Mouse (Mus musculus) brown adipose tissue, adult 24 weeks (tissue): ENCODE measurements around the gene Aipl1. TPM values are rescaled to one million over a fixed set of nuclear protein-coding genes. Genes with fewer than 3 reads are reported as not detected.

ENCODE experiments used
- H3K27ac ChIP-seq: fragments of 200-500 bp; replicated peaks from 2 replicates; pipeline ENCODE4 v1.5.1; 2012; ENCODE audit warnings: low read depth, mild to moderate bottlenecking, low read length
- H3K4me1 ChIP-seq: fragments of 200-500 bp; 2 replicates; pipeline ENCODE4 v1.6.1; 2012; ENCODE audit warnings: low read length, mixed read lengths; ENCODE audit not compliant: control insufficient read depth, insufficient read depth, insufficient read length
- H3K4me3 ChIP-seq: fragments of 200-500 bp; 2 replicates; pipeline ENCODE4 v1.5.1; 2012; ENCODE audit warnings: low read depth, mild to moderate bottlenecking, low read length, moderate library complexity; ENCODE audit not compliant: insufficient read depth
- polyA plus RNA-seq: library from polyadenylated mRNA; stranded (reverse); fragments of >200 nt; gene quantifications from 2 replicates; pipeline ENCODE4 v1.2.4, GENCODE M21; 2012; ENCODE audit not compliant: missing spikeins, insufficient read depth, insufficient read length

The Aipl1 gene
- polyA plus RNA-seq, 1 experiment: not detected

GRCm38 (mm10) chr11:72039599-72040386 is 2.5 kb upstream of the Aipl1 start:
- Histone ChIP-seq H3K27ac (no peak overlapping the region), H3K4me1 (peaks cover 8% of the 10 kb centered on the region; the same call in 1 of the 2 replicates), H3K4me3 (no peak overlapping the region)

DNA sequence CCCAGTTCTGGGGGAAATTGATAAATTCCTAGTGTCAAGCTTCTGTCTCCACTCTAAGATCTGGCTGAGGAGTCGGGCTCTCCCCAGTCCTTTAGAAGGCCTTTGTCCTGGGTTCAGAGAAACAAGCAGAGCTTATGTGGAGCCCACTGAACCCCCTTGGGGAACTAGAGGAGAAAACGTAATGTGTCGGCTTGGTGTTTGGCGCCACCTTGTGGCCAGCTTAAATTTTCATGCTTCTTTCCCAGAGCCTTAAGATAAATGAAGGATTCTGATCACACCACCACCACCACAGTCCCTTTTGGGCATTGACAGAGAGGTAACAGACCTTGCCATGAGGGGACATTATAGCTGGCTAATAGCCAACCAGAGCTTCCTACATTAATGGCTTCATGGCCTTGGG is 687 bp upstream of the Aipl1 start:
- Histone ChIP-seq H3K4me3 (no peak overlapping the region), H3K27ac (no peak overlapping the region), H3K4me1 (peaks cover 6% of the 10 kb centered on the region; the same call in 1 of the 2 replicates)

GRCm38 (mm10) chr11:72032589-72032988 is 4.7 kb downstream of the Aipl1 start:
- H3K4me1 ChIP-seq: no peaks in the 10 kb centered on the region
- H3K27ac ChIP-seq: no peak overlapping the region
- no peak overlapping the region for H3K4me3 ChIP-seq

DNA sequence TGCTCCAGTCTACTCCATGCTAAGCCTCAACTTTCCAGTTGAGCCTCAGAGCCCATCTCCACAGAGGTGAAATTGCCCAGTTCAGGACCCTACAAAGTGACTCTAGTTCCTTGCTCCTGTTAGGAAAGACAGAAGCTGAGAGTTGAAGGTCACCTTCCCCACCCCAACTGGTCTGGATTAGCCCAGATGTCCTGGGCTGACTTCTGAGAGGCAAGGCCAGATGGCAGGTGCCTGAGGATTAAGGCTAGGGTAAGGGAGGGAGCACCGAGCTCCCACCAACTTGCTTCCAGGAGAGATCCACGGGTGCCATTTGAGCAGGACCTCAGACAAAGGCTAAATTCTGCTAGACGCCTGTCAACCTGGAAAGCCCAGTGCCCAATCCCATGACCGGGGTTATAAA is 5.2 kb downstream of the Aipl1 start:
- H3K4me3 ChIP-seq: no peak overlapping the region
- no peak overlapping the region for H3K27ac ChIP-seq
- no peaks in the 10 kb centered on the region for H3K4me1 ChIP-seq

GRCm38 (mm10) chr11:72031353-72031752 is 6.0 kb downstream of the Aipl1 start:
- no peak overlapping the region for H3K27ac ChIP-seq
- no peaks in the 10 kb centered on the region for H3K4me1 ChIP-seq

GRCm38 (mm10) chr11:72029143-72029542 is 8.2 kb downstream of the Aipl1 start:
- no peak overlapping the region for H3K27ac ChIP-seq
- no peaks in the 10 kb centered on the region for H3K4me1 ChIP-seq
- no peak overlapping the region for H3K4me3 ChIP-seq

More at GRCm38 (mm10) chr11:72031353-72031752, 6.0 kb downstream of the Aipl1 start:
- H3K4me3 ChIP-seq: no peak overlapping the region

DNA sequence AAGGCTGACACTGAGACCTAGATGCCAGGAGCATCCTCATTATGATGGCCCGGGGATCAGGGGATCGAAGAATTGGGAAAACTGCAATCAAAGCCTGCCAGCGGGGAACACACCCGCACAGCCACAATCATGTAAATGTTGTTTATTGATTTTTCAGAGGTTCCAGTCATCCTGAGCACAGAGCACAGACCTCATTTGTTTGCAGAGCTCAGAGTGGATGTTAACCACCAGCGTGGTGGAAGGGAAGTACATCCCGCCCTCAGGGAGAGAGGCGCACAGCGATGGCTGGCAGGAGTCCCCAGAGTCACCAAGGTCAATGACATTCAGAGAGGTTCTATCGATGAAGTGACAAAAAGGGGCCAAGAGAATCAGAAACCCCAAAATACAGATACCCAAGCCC is 9.5 kb downstream of the Aipl1 start:
- no peak overlapping the region for H3K4me3 ChIP-seq
- H3K4me1 ChIP-seq: no peaks in the 10 kb centered on the region
- no peak overlapping the region for H3K27ac ChIP-seq

DNA sequence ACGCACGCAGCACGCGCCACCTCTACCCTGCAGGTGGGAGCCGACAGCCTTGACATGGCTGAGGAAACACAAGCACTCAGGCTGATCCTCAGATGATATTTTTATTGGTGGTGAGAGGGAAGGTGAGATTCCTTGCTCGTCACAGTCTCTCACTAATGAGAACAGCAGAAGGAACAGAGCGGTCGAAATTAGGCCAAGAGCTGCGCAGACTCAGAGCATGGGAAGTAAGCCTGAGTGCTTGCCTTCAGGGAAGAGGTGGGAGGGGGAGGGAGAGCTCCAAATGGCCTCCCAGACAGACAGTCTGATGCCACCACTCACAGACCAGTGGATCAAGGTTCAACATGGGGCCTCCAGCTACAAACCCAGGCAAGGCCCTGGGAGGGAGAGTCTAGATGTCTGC is 10.8 kb downstream of the Aipl1 start:
- Histone ChIP-seq H3K27ac (no peak overlapping the region), H3K4me1 (no peaks in the 10 kb centered on the region), H3K4me3 (no peak overlapping the region)

DNA sequence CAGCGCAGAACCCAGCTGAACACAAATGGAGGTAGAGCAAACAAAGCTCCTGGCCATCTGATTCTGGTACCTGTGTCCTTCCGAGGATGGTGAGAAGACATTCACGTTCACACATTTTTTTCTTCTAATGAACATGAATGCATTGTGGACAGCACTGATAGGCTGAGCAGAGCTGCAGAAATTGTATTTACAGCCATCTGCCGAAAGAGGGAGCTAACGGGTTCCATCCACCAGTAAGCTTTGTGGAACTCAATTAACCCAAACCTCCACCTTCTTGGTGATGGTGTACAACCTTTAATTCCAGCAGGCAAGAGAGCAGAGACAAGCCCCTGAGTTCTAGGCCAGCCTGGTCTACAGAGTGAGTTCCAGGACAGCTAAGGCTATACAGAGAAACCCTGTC is 11.5 kb downstream of the Aipl1 start:
- Histone ChIP-seq H3K27ac (no peak overlapping the region), H3K4me1 (no peaks in the 10 kb centered on the region), H3K4me3 (no peak overlapping the region)

DNA sequence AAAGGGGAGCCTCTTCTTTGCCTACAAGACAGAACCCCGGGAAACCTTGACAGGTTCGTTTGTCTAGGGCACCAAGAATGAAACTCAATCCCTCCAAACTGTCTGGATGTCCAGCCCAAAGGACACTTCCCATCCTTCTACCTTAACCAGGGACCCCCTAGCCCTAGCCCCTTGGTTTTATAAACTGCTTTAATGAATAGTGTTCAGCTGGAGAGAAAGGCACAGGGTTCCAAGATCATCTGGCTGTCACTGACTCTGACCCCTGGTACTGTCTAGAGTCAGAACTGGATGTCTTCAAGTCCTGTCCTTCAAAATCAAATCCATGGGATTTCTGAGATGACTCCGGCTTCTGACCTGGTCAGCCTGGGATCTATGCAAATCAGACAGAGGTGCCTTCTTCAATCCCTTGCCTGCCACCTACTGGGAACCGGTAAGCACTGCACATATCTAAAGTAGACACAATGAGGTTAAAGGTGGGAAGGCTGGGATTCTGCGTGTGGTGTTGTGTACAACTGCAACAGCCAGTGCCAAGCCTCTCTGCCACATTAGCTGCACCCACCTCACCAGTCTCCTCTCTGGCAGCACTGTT is 13.0 kb downstream of the Aipl1 start:
- H3K27ac ChIP-seq: no peak overlapping the region
- H3K4me1 ChIP-seq: no peaks in the 10 kb centered on the region
- no peak overlapping the region for H3K4me3 ChIP-seq

- no peak overlapping the region for H3K4me3 ChIP-seq
- no peak overlapping the region for H3K27ac ChIP-seq
- no peaks in the 10 kb centered on the region for H3K4me1 ChIP-seq
Measured at GRCm38 (mm10) chr11:72023581-72023980, 13.7 kb downstream of the Aipl1 start.

- Histone ChIP-seq H3K4me3 (no peak overlapping the region), H3K27ac (no peak overlapping the region), H3K4me1 (no peaks in the 10 kb centered on the region)
Measured at GRCm38 (mm10) chr11:72022827-72023226, 14.5 kb downstream of the Aipl1 start.

GRCm38 (mm10) chr11:72021015-72021414 is 16.3 kb downstream of the Aipl1 start:
- H3K4me1 ChIP-seq: no peaks in the 10 kb centered on the region
- no peak overlapping the region for H3K27ac ChIP-seq
- no peak overlapping the region for H3K4me3 ChIP-seq

GRCm38 (mm10) chr11:72017253-72017601 is 20.1 kb downstream of the Aipl1 start:
- H3K4me1 ChIP-seq: no peaks in the 10 kb centered on the region
- no peak overlapping the region for H3K4me3 ChIP-seq
- no peak overlapping the region for H3K27ac ChIP-seq

DNA sequence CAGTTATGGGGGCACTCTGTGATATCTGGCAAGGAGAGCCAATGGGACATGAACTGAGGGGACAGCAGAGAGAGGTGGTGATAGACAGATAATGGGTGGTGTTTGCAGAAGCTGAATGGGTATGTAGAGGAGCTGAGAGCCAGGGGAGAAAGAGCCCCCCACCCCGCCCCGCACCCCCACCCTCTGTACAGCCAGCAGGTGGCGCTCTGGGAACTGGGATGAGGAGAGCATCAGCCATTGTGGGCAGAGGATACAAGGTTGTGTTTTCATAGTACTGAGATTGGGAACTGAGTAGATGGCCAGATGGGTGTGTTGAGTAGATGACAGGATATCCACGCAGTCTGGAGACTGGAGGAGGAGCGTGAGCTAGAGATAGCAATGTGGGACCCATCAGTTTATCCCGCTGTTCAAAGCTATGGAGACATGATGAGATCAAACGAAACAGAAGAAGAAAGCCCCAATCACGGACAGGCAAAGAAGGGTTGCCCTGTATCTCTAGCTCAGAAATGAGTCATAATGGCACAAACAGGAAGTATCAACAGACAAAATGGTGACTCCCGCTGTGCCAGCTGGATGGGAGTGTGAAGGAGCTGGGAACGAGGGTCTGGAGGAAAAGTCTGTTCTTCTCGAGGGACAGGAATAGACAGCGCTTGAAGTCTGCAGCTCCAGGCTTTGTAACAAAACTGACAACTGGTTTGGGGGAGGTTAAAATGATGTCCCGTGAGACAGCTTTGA is 20.6 kb downstream of the Aipl1 start:
- no peak overlapping the region for H3K4me3 ChIP-seq

More for the DNA sequence above, 20.6 kb downstream of the Aipl1 start:
- Histone ChIP-seq H3K27ac (no peak overlapping the region), H3K4me1 (no peaks in the 10 kb centered on the region)
